Mouse (Mus musculus) cerebellum, adult 2 months (tissue): ENCODE results near the gene Tmem219.

Experiments
- CTCF ChIP-seq: fragments of 200-500 bp; IDR thresholded peaks from 2 replicates; pipeline ENCODE4 v1.5.1; 2011; ENCODE audit warnings: low read depth, mild to moderate bottlenecking, control low read depth, low read length, moderate library complexity, borderline replicate concordance; ENCODE audit not compliant: insufficient read depth
- POLR2A ChIP-seq: fragments of 200-500 bp; IDR thresholded peaks from 2 replicates; pipeline ENCODE4 v1.6.1; 2011; ENCODE audit warnings: low read length, control low read depth, borderline replicate concordance; ENCODE audit not compliant: insufficient read depth

DNA sequence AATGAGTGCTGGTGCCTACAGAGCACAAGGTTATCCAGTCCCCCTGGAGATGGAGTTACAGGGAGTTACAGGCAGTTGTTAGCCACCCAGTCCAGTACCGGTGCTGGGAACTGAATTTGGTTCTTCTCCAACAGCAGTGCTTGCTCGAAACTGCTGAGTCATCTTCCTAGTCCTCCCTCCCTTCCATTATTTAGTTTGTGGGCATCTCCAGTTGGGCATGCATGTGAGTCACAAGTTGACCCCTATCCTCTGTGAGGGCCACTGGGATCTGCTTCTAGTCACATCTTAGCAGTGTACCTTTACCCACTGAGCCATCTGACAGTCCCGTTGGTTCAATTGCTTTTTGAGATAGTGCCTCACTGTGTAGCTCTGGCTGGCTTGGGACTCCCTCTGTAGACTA, 17.1 kb downstream of the Tmem219 start:
- no peak for TF ChIP-seq CTCF
- no peak for TF ChIP-seq POLR2A
